Mouse (Mus musculus): ENCODE measurements around the gene Clasp2.
"Not testable (repeated sequence)": the region's sequence is repeated elsewhere in the genome, so short reads cannot be mapped to it uniquely, and the experiment has no call there.

Gene Clasp2

GRCm38 (mm10) chr9:113741108-113741636, at the start of gene Clasp2:
Gene Clasp2 (plus strand): TSS chr9:113741473.
- DNase-seq (ENCODE audit: low spot score in 2 of 2): peak; percentile 67 to 80

DNA sequence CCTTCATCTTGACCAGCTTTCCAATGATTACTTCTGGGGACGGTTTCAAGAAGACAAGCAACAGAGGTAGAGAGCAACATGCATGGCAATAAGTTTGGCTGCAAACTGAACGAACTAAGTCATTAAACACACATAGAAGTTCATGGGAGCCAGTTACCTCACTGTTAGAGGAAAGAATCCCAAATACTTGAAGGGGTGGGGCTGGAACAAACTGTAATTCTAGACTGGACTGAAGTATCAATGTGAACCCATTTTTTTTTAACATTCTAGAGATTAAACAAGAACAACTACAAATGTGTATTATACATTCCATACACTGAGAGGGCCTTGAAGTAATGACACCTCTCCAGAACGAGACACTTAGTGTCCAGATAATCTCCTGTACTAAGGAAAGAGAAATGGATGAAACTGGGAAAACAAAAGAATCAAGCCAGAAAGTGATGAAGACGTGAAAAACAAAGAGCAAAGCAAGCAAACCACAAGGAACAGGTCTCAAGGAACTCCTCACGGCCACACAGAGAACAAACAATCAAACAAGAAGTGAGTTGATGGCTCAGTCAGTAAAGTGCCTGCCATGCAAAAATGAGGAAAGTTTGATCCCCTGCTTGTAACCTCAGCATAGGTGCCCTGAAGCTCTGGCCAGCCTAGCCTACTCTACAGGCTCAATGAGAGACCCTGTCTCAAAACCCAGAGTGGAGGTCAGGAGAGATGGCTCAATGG, 39.7 kb upstream of the Clasp2 start:
- no peak for DNase-seq (ENCODE audit: low spot score in 2 of 2)

DNA sequence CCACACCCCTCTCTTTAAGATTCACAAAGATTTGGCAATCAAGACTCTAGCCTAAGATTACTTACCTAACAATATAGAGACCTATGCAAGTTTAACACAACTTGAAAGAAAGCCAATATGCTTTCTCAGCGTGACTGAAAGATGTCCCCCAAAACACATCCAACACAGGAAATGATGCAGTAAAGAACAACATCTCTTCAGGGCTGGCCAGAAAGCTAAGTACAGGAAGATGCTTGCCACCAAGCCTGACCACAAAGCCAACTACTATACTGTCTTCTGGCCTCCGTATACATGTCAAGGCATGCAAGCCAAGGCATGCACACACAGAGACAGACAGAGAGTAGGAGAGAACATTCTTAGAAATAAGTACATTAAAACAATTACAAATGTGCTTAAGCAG, 35.2 kb upstream of the Clasp2 start:
- DNase-seq (ENCODE audit: low spot score in 2 of 2): no peak

DNA sequence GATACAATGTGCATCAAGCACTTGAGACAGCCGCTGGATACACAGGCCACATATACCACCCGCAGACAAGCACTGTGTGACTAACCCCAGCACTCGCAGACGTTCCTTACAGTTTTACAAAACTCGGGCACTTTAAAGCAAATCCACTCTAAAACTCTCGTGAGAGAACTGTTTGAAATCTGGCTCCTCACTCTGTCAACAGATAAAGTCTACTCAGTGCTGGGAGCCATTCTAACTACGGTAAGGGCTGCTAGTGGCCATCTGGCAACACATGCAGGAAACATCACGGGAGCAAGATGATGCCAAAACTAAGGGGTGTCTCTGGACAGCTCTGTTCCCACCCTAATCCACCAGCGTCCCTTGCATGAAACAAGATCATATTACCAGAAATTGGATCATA, 34.4 kb upstream of the Clasp2 start:
- no peak for DNase-seq (ENCODE audit: low spot score in 2 of 2)

- peak; percentile 89 to 91 for DNase-seq (ENCODE audit: low spot score in 2 of 2)
Observed at GRCm38 (mm10) chr9:113707481-113708360, 33.6 kb upstream of the Clasp2 start, which contains the start of gene Pdcd6ip. Gene Pdcd6ip (minus strand): TSS chr9:113708259.

DNA sequence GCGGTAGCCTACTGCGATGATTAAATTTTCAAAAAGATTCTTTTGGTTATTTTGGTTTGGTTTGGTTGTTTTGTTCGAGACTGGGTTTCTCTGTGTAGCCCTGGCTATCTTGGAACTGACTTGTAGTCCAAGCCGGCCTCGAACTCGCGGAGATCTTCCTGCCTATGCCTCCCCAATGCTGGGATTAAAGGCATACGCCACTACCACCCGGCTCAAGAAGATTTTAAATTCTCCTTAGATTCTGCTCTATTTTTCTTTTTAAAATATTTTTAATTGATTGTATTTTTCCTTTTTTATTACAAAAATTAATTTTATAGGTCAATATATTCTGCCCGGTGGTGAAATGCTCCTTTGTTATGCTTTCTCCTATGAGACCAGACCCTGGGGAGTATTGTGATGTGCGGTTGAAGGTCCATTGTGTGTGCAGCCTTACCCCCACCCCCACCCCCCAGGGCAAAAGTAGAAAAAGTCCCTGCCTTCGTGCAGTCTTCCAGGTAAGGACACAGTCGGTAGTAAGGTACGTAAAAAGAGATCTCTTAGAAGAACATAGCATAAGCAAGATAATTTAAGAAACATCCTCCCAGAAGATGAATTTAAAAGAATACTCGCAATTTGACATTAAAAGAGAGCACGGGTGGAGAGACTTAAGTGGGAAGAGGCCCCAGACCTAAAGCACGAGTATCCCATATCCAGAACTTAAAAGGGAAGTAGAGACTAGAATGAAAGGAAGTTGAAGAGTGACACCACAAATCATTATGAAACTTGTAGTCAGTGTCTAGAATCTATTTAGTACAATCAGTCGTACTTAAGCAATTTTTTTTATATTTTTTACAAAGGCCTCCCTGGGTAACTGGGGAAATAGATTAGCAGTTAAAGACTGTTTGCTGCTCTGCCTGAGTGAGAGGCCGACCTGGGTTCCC, 32.7 kb upstream of the Clasp2 start:
- DNase-seq (ENCODE audit: low spot score in 2 of 2): no peak

DNA sequence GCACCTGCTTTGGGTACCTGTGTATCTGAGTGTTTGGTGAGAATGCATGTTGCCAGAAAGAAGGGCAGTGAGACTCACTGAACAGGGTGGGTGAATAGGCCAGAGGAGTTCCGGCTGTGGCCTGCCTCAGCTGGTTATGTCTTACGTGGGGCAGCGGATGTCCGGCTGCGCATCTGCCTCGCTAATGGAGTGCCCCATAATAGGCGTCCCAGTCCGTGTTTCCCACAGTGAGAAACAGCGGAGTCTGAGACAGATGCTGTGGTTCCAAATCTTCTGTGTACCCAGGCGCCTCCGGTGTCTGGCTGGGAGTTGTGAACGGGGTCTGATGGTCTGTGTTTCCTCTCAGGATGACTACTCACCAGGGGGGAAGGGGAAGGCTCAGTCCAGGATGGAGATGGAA, 30.4 kb upstream of the Clasp2 start:
- no peak for DNase-seq (ENCODE audit: low spot score in 2 of 2)

- peak; percentile 38 to 40 for DNase-seq (ENCODE audit: low spot score in 2 of 2)
Observed at GRCm38 (mm10) chr9:113719063-113719462, 22.2 kb upstream of the Clasp2 start.

DNA sequence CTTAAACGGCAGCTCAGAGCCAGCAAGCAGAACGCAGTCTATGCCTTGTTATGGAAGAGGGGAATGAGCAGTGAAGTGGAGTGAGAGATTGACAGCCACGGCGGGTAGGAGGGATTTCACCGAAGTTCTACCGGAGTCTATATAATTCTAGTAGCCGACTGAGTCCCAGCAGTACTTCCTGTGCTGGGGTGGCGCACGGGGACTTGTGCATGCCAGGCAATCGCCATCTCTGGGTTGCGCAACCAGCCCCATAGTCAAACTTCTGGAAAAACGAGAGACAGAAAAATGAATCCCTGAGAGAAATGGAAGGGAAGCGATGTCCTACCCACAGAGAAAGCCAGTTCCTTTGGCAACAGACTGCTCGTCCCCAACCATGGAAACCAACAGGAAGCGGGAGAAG, 16.6 kb upstream of the Clasp2 start:
- no peak for DNase-seq (ENCODE audit: low spot score in 2 of 2)

DNA sequence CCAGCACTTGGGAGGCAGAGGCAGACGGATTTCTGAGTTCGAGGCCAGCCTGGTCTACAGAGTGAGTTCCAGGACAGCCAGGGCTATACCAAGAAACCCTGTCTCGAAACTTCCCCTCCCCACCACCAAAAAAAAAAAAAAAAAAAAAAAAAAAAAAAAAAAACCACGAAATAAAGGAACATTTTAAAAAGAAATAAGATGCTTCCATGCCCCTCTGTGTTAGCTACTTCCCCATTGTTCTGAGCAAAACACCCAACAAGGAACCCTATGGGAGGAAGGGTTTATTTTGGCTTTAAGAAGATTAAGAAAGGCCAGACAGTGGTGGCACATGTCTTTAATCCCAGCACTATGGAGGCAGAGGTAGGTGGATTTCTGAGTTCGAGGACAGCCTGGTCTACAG, 15.7 kb upstream of the Clasp2 start:
- not testable (repeated sequence) for DNase-seq (ENCODE audit: low spot score in 2 of 2)

DNA sequence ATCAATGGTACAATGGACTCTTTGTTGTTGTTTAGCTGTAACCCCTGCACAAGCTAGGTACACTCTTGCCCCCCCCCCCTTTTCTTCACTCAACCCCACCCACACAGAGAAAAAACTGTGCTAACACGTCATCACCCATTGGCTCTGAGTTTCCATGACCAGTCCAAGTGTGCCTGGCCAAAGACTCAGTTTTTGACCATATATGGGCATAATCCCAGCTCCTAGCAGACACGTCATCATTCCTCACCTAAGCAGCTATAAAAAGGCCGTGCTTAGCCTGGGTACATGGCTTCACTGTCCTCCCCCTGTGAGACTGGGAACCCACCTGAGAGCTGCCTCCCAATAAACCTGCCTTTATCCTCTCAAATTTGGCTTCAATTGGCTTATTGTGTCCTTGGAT, 15.1 kb upstream of the Clasp2 start:
- DNase-seq (ENCODE audit: low spot score in 2 of 2): no peak

DNA sequence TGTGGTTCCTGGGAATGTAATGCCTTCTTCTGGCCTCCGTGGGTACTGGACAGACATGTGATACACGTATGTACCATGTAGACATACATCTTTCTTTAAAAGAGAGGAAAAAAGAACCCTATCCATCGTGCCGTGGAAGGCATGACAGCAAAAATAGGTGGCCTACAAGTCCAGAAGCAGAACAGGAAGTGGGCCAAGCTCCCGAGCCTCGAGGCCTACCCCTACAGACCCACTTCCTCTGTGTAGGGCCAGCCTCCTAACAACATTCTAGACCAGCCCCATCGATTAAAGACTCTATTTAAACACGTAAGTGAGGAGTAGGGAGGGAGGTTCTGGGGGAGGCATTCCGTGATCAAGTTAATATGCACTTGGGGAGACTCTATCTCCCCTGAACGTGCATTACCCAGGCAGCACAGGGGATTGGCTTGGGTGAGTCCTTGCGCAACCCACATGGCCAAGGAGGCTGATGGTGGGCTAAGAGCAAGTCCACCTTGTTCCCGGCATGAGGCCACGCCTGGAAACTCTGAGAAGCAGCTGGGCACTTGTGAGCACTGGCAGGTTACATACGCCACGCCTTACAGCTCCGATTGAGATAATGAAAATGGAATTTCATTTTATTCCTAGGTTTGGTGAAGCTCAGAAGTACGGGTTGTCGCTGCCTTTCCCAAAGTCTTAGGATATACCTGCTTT, 14.1 kb upstream of the Clasp2 start:
- no peak for DNase-seq (ENCODE audit: low spot score in 2 of 2)

DNA sequence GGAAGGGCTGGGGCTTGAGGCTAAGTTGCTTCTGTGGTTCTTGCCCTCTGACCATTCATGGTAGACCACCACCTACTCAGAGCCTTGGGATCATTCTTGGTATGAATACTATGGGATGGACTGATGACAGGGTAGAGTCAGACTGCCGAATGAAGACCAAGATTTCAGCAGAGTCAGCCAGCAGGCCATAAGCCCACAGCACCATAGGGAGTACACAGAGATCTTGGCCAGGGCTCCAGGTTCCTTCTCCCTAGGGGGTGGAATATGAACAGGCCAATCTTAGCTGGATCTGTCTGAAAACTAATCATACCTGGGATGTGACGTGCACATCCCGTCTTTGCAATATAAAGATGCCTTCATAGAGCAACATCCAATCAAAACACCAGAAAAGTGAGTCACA, 9.7 kb upstream of the Clasp2 start:
- DNase-seq (ENCODE audit: low spot score in 2 of 2): no peak

DNA sequence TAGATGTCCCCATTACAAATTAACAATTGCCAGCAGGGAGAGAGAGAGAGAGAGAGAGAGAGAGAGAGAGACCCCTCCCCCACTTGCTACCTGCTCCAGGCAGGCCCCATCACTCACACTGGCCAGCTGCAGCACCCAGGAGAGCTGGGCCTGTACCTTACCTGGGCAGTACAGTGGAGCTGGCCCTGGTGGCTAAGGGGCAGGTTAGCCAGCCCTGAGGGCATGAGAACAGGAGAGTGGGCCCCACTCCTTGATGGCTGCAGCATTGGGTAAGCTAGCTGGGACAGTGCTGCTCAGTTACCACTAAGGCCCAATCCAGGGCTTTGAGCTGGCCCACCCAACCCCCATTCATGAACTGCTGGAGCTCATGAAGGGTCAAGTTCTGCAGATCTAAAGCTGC, 5.4 kb upstream of the Clasp2 start:
- no peak for DNase-seq (ENCODE audit: low spot score in 2 of 2)

DNA sequence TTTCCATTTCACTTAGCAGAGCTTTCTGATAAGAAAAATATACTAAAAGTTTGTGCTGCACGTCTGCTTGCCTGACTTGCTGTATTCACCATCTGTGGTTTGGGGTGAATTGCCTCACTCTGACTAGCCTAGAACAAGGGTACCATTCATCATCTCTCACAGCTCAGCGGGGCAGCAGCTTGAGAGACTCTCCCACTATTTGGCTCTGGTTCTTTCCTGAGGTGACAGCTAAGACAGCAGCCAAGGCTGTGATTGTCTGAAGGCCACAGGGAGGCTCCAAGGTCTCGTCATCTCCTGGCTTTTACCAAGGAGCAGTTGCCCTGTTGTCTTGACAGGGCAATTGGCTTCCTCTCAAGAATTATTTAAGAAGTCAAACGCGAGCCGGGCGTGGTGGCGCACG, 3.3 kb upstream of the Clasp2 start:
- DNase-seq (ENCODE audit: low spot score in 2 of 2): no peak

- DNase-seq (ENCODE audit: low spot score in 2 of 2): no peak
Observed at GRCm38 (mm10) chr9:113738941-113739340, 2.3 kb upstream of the Clasp2 start.

DNA sequence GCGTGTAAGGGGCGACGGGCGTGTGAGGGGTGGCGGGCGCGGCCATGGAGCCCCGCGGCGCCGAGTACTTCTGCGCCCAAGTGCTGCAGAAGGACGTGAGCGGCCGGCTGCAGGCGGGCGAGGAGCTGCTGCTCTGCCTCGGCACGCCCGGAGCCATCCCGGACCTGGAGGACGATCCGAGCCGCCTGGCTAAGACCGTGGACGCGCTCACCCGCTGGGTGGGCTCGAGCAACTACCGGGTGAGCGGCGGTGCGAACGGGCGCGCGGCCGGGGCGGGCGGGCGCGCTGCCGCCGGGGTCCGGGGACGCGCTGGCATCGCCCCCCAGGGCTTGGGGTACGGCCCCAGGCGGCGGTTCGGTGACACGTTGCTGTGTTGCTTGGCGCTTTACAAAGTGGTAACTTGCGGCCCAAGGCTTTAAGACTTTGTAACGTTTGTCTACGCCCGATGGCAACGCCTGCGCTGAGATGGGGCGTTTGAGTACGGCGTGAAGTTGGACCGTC, 414 bp downstream of the Clasp2 start:
- peak; percentile 15 to 34 for DNase-seq (ENCODE audit: low spot score in 2 of 2)

- DNase-seq (ENCODE audit: low spot score in 2 of 2): peak; percentile 43 to 56
Observed at GRCm38 (mm10) chr9:113742361-113742794, 1.1 kb downstream of the Clasp2 start.

- no peak for DNase-seq (ENCODE audit: low spot score in 2 of 2)
Observed at GRCm38 (mm10) chr9:113743291-113743690, 2.0 kb downstream of the Clasp2 start.

GRCm38 (mm10) chr9:113749356-113749755, 8.1 kb downstream of the Clasp2 start:
- no peak for DNase-seq (ENCODE audit: low spot score in 2 of 2)
